Mouse (Mus musculus) small intestine, adult 2 months (tissue): ENCODE measurements around the gene Lpp.

Experiments
- CTCF ChIP-seq: fragments of 200-500 bp; IDR thresholded peaks from 2 replicates; pipeline ENCODE4 v1.5.1; 2012; ENCODE audit warnings: low read depth, mild to moderate bottlenecking, control low read depth, inconsistent platforms, low read length, moderate library complexity, mixed read lengths; ENCODE audit not compliant: insufficient replicate concordance, insufficient read length; ENCODE audit errors: extremely low read depth
- POLR2A ChIP-seq: fragments of 200-500 bp; IDR thresholded peaks from 2 replicates; pipeline ENCODE4 v1.6.1; 2012; ENCODE audit warnings: low read depth, mild to moderate bottlenecking, control low read depth, inconsistent platforms, low read length, moderate library complexity

GRCm38 (mm10) chr16:24429691-24430090, 36.4 kb downstream of the Lpp start:
- TF ChIP-seq CTCF (no peak), POLR2A (no peak)
